Mouse (Mus musculus): ENCODE data around the gene Nfyb. TPM values are rescaled to one million over a fixed set of nuclear protein-coding genes. Genes with fewer than 3 reads are reported as not detected.

Nfyb gene
- polyA plus RNA-seq, 1 experiment from 2014 or later = 21.5 TPM

DNA sequence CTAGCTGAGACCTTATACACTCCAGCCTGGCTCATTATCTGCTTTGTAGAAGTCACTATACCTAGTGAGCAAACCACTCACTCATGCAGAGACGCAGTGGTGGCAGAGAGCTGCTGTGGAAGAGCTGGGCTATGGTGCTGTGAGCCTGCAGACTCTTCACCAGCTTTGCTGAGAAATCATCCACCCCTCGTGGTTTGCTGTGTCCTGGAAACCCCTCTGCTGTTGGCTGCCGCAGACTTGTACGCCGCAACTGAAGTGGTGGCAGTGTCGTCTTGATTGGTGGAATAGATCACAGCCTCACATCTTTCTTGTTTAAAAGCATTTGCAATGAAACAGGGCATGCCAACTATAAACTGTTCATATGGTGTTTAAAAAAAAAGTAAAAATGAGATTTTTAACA, 19.6 kb downstream of the Nfyb start:
- Histone ChIP-seq H3K9ac (replicated peaks; ENCODE audit: low read depth) (no peak overlapping the region), H3K4me3 (ENCODE audit: low read depth, low read length) (no peak overlapping the region), H3K4me1 (ENCODE audit: insufficient read depth, low read depth, low read length) (no peaks in the 10 kb centered on the region), H3K4me2 (replicated peaks; ENCODE audit: low read depth, low read length) (no peak overlapping the region), H3K9me3 (ENCODE audit: low read length) (no peaks in the 10 kb centered on the region), H3K27me3 (replicated peaks; ENCODE audit: insufficient read depth, low read length) (no peaks in the 10 kb centered on the region), H3K36me3 (ENCODE audit: insufficient read depth, low read length) (peaks cover 11% of the 10 kb centered on the region; the same call in 1 of the 2 replicates), H3K27ac (ENCODE audit: low read length) (no peak overlapping the region)
- DNase-seq (ENCODE audit: low spot score) = no peak
- ATAC-seq = no peak
- WGBS = 88% methylated on average over 6 of the region's 6 CpGs
- TF ChIP-seq EP300 (IDR thresholded peaks at IDR 0.05) (no peak), CTCF (IDR thresholded peaks at IDR 0.05) (no peak)

DNA sequence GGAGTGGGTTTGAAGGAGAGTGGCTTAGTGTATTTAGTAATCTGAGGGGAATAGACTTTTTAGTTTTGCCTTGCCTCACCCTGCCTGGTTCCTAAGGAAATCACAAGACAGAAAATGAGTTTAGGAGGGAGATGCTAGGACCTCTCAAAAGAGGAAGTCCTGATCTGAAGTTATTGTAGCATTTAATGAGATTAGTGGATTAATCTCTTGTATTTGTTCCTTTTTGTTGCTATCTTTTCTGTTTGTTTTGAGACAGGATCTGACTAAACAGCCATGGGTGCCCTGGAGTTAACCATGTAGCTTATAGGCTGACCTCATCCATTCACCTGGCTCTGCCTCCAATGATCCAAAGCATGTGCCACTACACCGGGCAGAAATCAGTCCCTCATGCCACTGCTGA, 21.4 kb downstream of the Nfyb start:
- 97% methylated on average over 1 of the region's 1 CpGs for WGBS
- no peak overlapping the region for H3K4me3 ChIP-seq (ENCODE audit: low read depth, low read length)
- no peak for ATAC-seq
- no peak for DNase-seq (ENCODE audit: low spot score)
- no peaks in the 10 kb centered on the region for H3K4me1 ChIP-seq (ENCODE audit: insufficient read depth, low read depth, low read length)
- H3K9ac ChIP-seq (replicated peaks; ENCODE audit: low read depth) = no peak overlapping the region
- no peak for TF ChIP-seq EP300 (IDR thresholded peaks at IDR 0.05)
- TF ChIP-seq CTCF (IDR thresholded peaks at IDR 0.05) = no peak
- no peaks in the 10 kb centered on the region for H3K27me3 ChIP-seq (replicated peaks; ENCODE audit: insufficient read depth, low read length)
- H3K36me3 ChIP-seq (ENCODE audit: insufficient read depth, low read length) = peaks cover 13% of the 10 kb centered on the region
- H3K4me2 ChIP-seq (replicated peaks; ENCODE audit: low read depth, low read length) = no peak overlapping the region
- H3K27ac ChIP-seq (ENCODE audit: low read length) = no peak overlapping the region
- no peaks in the 10 kb centered on the region for H3K9me3 ChIP-seq (ENCODE audit: low read length)

DNA sequence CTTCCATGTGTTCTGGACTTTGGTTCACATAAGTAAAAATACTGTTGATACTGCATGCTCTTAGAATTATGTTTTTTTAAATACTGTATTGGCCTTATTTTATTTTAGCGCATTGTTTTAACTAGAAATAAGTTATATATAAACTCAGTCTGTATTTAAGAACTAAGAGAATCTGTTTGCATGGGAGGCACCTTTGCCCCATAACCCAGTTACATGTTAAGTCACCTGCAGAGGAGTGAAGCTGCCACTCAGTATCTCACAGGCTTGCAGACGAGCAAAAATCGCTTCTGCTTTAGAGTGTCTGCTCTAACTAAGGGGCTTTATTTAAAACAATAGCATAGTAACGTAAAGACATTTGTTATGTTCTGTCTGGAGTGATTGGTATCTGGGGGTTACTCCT, 22.1 kb downstream of the Nfyb start:
- Histone ChIP-seq H3K4me3 (ENCODE audit: low read depth, low read length) (no peak overlapping the region), H3K4me1 (ENCODE audit: insufficient read depth, low read depth, low read length) (no peaks in the 10 kb centered on the region), H3K4me2 (replicated peaks; ENCODE audit: low read depth, low read length) (no peak overlapping the region), H3K9me3 (ENCODE audit: low read length) (no peaks in the 10 kb centered on the region), H3K27me3 (replicated peaks; ENCODE audit: insufficient read depth, low read length) (no peaks in the 10 kb centered on the region), H3K36me3 (ENCODE audit: insufficient read depth, low read length) (peaks cover 7% of the 10 kb centered on the region), H3K27ac (ENCODE audit: low read length) (no peak overlapping the region), H3K9ac (replicated peaks; ENCODE audit: low read depth) (no peak overlapping the region)
- 91% methylated on average over 4 of the region's 4 CpGs for WGBS
- ATAC-seq (no peak), DNase-seq (ENCODE audit: low spot score) (no peak)
- no peak for TF ChIP-seq CTCF (IDR thresholded peaks at IDR 0.05)

- ATAC-seq = no peak
- H3K9me3 ChIP-seq (ENCODE audit: low read length) = no peaks in the 10 kb centered on the region
- WGBS = 92% methylated on average over 8 of the region's 8 CpGs
- H3K27ac ChIP-seq (ENCODE audit: low read length) = no peak overlapping the region
- H3K4me3 ChIP-seq (ENCODE audit: low read depth, low read length) = no peak overlapping the region
- H3K9ac ChIP-seq (replicated peaks; ENCODE audit: low read depth) = no peak overlapping the region
- H3K4me2 ChIP-seq (replicated peaks; ENCODE audit: low read depth, low read length) = no peak overlapping the region
- no peaks in the 10 kb centered on the region for H3K4me1 ChIP-seq (ENCODE audit: insufficient read depth, low read depth, low read length)
- no peaks in the 10 kb centered on the region for H3K27me3 ChIP-seq (replicated peaks; ENCODE audit: insufficient read depth, low read length)
- TF ChIP-seq EP300 (IDR thresholded peaks at IDR 0.05) (no peak), CTCF (IDR thresholded peaks at IDR 0.05) (no peak)
- H3K36me3 ChIP-seq (ENCODE audit: insufficient read depth, low read length) = peaks cover 6% of the 10 kb centered on the region
- no peak for DNase-seq (ENCODE audit: low spot score)
These were observed 22.6 kb downstream of the Nfyb start for GRCm38 (mm10) chr10:82741354-82741753.

DNA sequence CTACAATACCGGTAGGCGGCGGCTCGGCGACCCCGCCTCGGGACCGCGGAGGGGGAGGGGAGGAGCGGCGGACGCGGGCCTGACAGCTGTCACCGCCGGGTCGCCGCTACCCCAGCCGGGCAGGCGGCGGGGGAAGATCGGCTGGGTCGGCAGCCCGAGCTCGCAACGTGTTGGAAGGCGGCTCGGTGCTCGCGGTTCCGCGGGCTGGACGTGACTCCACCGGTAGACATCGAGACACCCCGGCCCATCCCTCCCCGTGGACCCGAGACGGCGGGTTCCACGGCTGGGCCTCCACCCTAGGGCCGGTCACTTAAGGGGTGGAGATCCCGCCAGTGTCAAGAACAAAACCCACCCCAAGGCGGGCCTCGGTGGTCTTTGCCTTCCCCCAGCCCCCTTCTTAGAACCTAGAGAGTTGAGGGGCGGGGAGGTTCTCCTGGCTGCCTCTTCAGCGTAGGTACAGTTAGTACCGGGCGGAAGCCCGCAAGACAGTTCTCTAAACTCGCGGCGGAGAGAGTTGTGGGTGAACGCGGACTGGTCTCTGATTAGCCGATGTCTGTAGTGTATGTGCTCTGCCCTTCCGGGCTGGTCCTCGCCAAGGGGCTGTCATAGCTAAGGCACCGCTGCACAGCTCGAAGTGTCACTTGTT, 64.5 kb downstream of the Nfyb start:
- DNase-seq (ENCODE audit: low spot score) (peak; percentile 57), ATAC-seq (peak; percentile 63)
- Histone ChIP-seq H3K36me3 (ENCODE audit: insufficient read depth, low read length) (no peaks in the 10 kb centered on the region), H3K27me3 (replicated peaks; ENCODE audit: insufficient read depth, low read length) (no peaks in the 10 kb centered on the region), H3K4me3 (ENCODE audit: low read depth, low read length) (peak overlapping the region; percentile 96), H3K27ac (ENCODE audit: low read length) (peak overlapping the region; percentile 71), H3K9me3 (ENCODE audit: low read length) (no peaks in the 10 kb centered on the region), H3K4me1 (ENCODE audit: insufficient read depth, low read depth, low read length) (peaks cover 2% of the 10 kb centered on the region; the same call in 1 of the 2 replicates), H3K4me2 (replicated peaks; ENCODE audit: low read depth, low read length) (peak overlapping the region; percentile 79), H3K9ac (replicated peaks; ENCODE audit: low read depth) (peak overlapping the region; percentile 74)
- TF ChIP-seq EP300 (IDR thresholded peaks at IDR 0.05) (no peak), CTCF (IDR thresholded peaks at IDR 0.05) (no peak)
- 1% methylated on average over 52 of the region's 59 CpGs for WGBS

- no peaks in the 10 kb centered on the region for H3K9me3 ChIP-seq (ENCODE audit: low read length)
- peaks cover 2% of the 10 kb centered on the region; the same call in 1 of the 2 replicates for H3K4me1 ChIP-seq (ENCODE audit: insufficient read depth, low read depth, low read length)
- peak overlapping the region; percentile 71 for H3K27ac ChIP-seq (ENCODE audit: low read length)
- peak overlapping the region; percentile 79 for H3K4me2 ChIP-seq (replicated peaks; ENCODE audit: low read depth, low read length)
- WGBS = 1% methylated on average over 30 of the region's 42 CpGs
- TF ChIP-seq EP300 (IDR thresholded peaks at IDR 0.05) = no peak
- TF ChIP-seq CTCF (IDR thresholded peaks at IDR 0.05) = no peak
- no peaks in the 10 kb centered on the region for H3K36me3 ChIP-seq (ENCODE audit: insufficient read depth, low read length)
- peak; percentile 96 for ATAC-seq
- H3K9ac ChIP-seq (replicated peaks; ENCODE audit: low read depth) = peak overlapping the region; percentile 74
- H3K4me3 ChIP-seq (ENCODE audit: low read depth, low read length) = peak overlapping the region; percentile 96
- peak; percentile 91 for DNase-seq (ENCODE audit: low spot score)
- H3K27me3 ChIP-seq (replicated peaks; ENCODE audit: insufficient read depth, low read length) = no peaks in the 10 kb centered on the region
These were observed 65.2 kb downstream of the Nfyb start for GRCm38 (mm10) chr10:82698712-82699261.

Other genes starting within 250 kb of the Nfyb start
- gene 1190007I07Rik, start 140.9 kb downstream of the Nfyb start, polyA plus RNA-seq (2015; fragmentation: Nextera tagmentation; extraction: Ambion mirVana) = 26.0 and 26.9 TPM in 2 replicates
- 45.7 and 46.5 TPM in 2 replicates for gene Tdg, start 134.3 kb downstream of the Nfyb start, polyA plus RNA-seq (2015; fragmentation: Nextera tagmentation; extraction: Ambion mirVana)
- 2.4 and 3.4 TPM in 2 replicates for gene Glt8d2, start 73.5 kb downstream of the Nfyb start, polyA plus RNA-seq (2015; fragmentation: Nextera tagmentation; extraction: Ambion mirVana)
- 20.9 and 25.6 TPM in 2 replicates for gene Hcfc2, start 68.0 kb downstream of the Nfyb start, polyA plus RNA-seq (2015; fragmentation: Nextera tagmentation; extraction: Ambion mirVana)
- 34.6 and 40.0 TPM in 2 replicates for gene Txnrd1, start 69.8 kb upstream of the Nfyb start, polyA plus RNA-seq (2015; fragmentation: Nextera tagmentation; extraction: Ambion mirVana)
- gene Eid3, start 102.5 kb upstream of the Nfyb start, polyA plus RNA-seq (2015; fragmentation: Nextera tagmentation; extraction: Ambion mirVana) = not detected in 2 replicates
- gene Chst11, start 221.4 kb upstream of the Nfyb start, polyA plus RNA-seq (2015; fragmentation: Nextera tagmentation; extraction: Ambion mirVana) = 0.74 and 0.98 TPM in 2 replicates

Measured in lung, postnatal 0 days (tissue).